8 mouse cellular contexts compared by ENCODE assay signal in the genomic region with DNA sequence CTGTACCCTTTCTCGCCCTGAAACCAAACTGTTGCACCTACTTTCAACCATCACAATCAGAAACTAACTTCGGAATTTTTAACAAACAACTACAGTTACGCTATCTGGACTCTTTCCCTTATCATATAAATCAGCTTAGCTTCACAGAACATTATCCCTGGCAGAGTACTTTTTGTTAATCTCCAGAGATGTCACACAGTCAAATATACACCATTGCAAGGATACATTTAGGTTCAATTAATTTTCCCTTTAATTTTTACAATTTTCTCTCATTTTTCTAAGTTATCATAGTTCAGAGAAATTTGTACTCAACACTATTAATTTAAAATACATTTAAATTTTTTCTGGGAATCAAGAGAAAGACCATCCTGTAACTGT. TPM values are rescaled to one million over a fixed set of nuclear protein-coding genes. Genes with fewer than 3 reads are reported as not detected.
DNase-seq lines count a peak whose midpoint lies in the region; ATAC-seq lines count a peak whose summit lies in the region.

No protein-coding gene starts in this region.

- peaks cover 2% of the 10 kb centered on the region; the same call in 1 of the 2 replicates for H3K27me3 ChIP-seq in heart, embryonic 11.5 days (ENCODE audit: control insufficient read depth, insufficient read depth, low read length)
- H3K27me3 ChIP-seq in hindbrain, embryonic 16.5 days (replicated peaks; ENCODE audit: control insufficient read depth, insufficient read depth, low read length), result no peaks in the 10 kb centered on the region
- H3K27me3 ChIP-seq in midbrain, embryonic 11.5 days (ENCODE audit: control insufficient read depth, insufficient read depth, low read length), result no peaks in the 10 kb centered on the region

- H3K27ac ChIP-seq in heart, embryonic 11.5 days (ENCODE audit: low read depth, low read length), result no peak overlapping the region
- H3K27ac ChIP-seq in hindbrain, embryonic 16.5 days (ENCODE audit: low read depth, low read length), result no peak overlapping the region
- H3K27ac ChIP-seq in midbrain, embryonic 11.5 days (ENCODE audit: low read depth, low read length), result no peak overlapping the region

- H3K4me3 ChIP-seq in heart, embryonic 11.5 days (ENCODE audit: low read depth, low read length), result peak overlapping the region; percentile 98
- no peak overlapping the region; the same call in 1 of the 2 replicates for H3K4me3 ChIP-seq in hindbrain, embryonic 16.5 days (ENCODE audit: low read length)
- peak overlapping the region; percentile 76; the same call in 1 of the 2 replicates for H3K4me3 ChIP-seq in midbrain, embryonic 11.5 days (ENCODE audit: low read depth, low read length)

- no peak for ATAC-seq in heart, embryonic 11.5 days (replicated peaks; ENCODE audit: insufficient number of reproducible peaks, low FRiP score, low TSS enrichment)
- ATAC-seq in activated CD4-positive, CD25-positive, alpha-beta regulatory T cell, adult 4 months, result peak; percentile 35
- ATAC-seq in hindbrain, embryonic 16.5 days, result peak; percentile 74
- peak; percentile 53; the same call in 1 of the 2 replicates for ATAC-seq in midbrain, embryonic 11.5 days (ENCODE audit: low FRiP score)

- H3K4me1 ChIP-seq in heart, embryonic 11.5 days (ENCODE audit: control insufficient read depth, insufficient read depth, low read length), result peaks cover 12% of the 10 kb centered on the region
- H3K4me1 ChIP-seq in hindbrain, embryonic 16.5 days (ENCODE audit: control insufficient read depth, insufficient read depth, low read depth, low read length), result peaks cover 9% of the 10 kb centered on the region
- H3K4me1 ChIP-seq in midbrain, embryonic 11.5 days (ENCODE audit: control insufficient read depth, insufficient read depth, low read length), result peaks cover 10% of the 10 kb centered on the region

- H3K9me3 ChIP-seq in heart, embryonic 11.5 days (replicated peaks; ENCODE audit: control insufficient read depth, low read length), result no peaks in the 10 kb centered on the region
- no peaks in the 10 kb centered on the region for H3K9me3 ChIP-seq in hindbrain, embryonic 16.5 days (ENCODE audit: control insufficient read depth, low read length)
- no peaks in the 10 kb centered on the region for H3K9me3 ChIP-seq in midbrain, embryonic 11.5 days (ENCODE audit: control insufficient read depth, low read length)

- no peaks in the 10 kb centered on the region for H3K36me3 ChIP-seq in heart, embryonic 11.5 days (ENCODE audit: control insufficient read depth, insufficient read depth, low read length)
- no peaks in the 10 kb centered on the region for H3K36me3 ChIP-seq in hindbrain, embryonic 16.5 days (ENCODE audit: control insufficient read depth, insufficient read depth, low read length)
- no peaks in the 10 kb centered on the region for H3K36me3 ChIP-seq in midbrain, embryonic 11.5 days (ENCODE audit: control insufficient read depth, insufficient read depth, low read length)

- no peak for DNase-seq in heart, postnatal 4 days
- no peak for DNase-seq in midbrain, embryonic 11.5 days (ENCODE audit: low spot score, missing footprints)
- no peak for DNase-seq in right cerebral cortex, adult 18-20 months
- no peak for DNase-seq in embryo, embryonic 10 days (ENCODE audit: low spot score)
- no peak for DNase-seq in layer of hippocampus, adult 18-20 months (ENCODE audit: low spot score in 2 of 2)

- H3K9ac ChIP-seq in heart, embryonic 11.5 days (ENCODE audit: low read depth, low read length), result peak overlapping the region; percentile 97; the same call in 1 of the 2 replicates
- H3K9ac ChIP-seq in hindbrain, embryonic 16.5 days (ENCODE audit: low read depth, low read length), result no peak overlapping the region
- peak overlapping the region; percentile 80 for H3K9ac ChIP-seq in midbrain, embryonic 11.5 days (ENCODE audit: low read length)

- H3K4me2 ChIP-seq in heart, embryonic 11.5 days, result peak overlapping the region; percentile 92
- peak overlapping the region; percentile 48 for H3K4me2 ChIP-seq in hindbrain, embryonic 16.5 days (ENCODE audit: low read length)
- H3K4me2 ChIP-seq in midbrain, embryonic 11.5 days, result peak overlapping the region; percentile 23; the same call in 1 of the 2 replicates

- under 1% methylated on average over 3 of the region's 3 CpGs for WGBS in heart, embryonic 11.5 days (ENCODE audit: insufficient replicate concordance)
- 0% methylated on average over 3 of the region's 3 CpGs for WGBS in hindbrain, embryonic 16.5 days
- WGBS in midbrain, embryonic 11.5 days, result under 1% methylated on average over 3 of the region's 3 CpGs

RNA-seq across cellular contexts. Expression of a gene that starts 21.3 kb away (rescaled TPM):
- 87.2 and 89.1 TPM in 2 replicates for polyA plus RNA-seq in heart, embryonic 11.5 days (2014; fragmentation: Nextera tagmentation; extraction: Ambion mirVana)
- total RNA-seq in heart, postnatal 4 days (2021), result 10 to 100 TPM; 39.7 to 44.8 TPM
- polyA plus RNA-seq in activated CD4-positive, CD25-positive, alpha-beta regulatory T cell, adult 4 months (2017; shearing (Covaris generic)), result 10 to 100 TPM; 72.0 to 73.4 TPM
- 162 and 171 TPM in 2 replicates for polyA plus RNA-seq in hindbrain, embryonic 16.5 days (2015; fragmentation: Nextera tagmentation; extraction: Ambion mirVana)
- 131 and 141 TPM in 2 replicates for polyA plus RNA-seq in midbrain, embryonic 11.5 days (2014; fragmentation: Nextera tagmentation; extraction: Ambion mirVana)
- total RNA-seq in layer of hippocampus, adult 18-20 months (2021), result 10 to 100 TPM; 64.8 to 70.2 TPM

Comparison
In these comparisons a context has a peak if more than half of its experiments do, and no peak if none do; other contexts are left out.
1. H3K4me2 ChIP-seq: peak in every context shown above with its lines; median percentile 92 in heart, embryonic 11.5 days; 48 in hindbrain, embryonic 16.5 days; 23 in midbrain, embryonic 11.5 days.